Mouse (Mus musculus): ENCODE results near the gene Osbpl6.

- TF ChIP-seq POLR2A (IDR thresholded peaks at IDR 0.05; ENCODE audit: control insufficient read depth, low read depth, low read length) (no peak), CTCF (IDR thresholded peaks at IDR 0.05; ENCODE audit: control insufficient read depth, insufficient read depth, insufficient replicate concordance, low read depth, low read length) (peak; percentile 90)
Measured at GRCm38 (mm10) chr2:76585090-76585489, 178.8 kb downstream of the Osbpl6 start.

All from testis, adult 2 months (tissue).